Mouse (Mus musculus): ENCODE measurements at regions not wholly inside any gene's neighbourhood (a gene's known extent, or its start where the extent isn't known, plus 50 kb on each side); places are given as distances from the start of the nearest gene placed in this dataset.
"Not testable (repeated sequence)": the region's sequence is repeated elsewhere in the genome, so short reads cannot be mapped to it uniquely, and the experiment has no call there.

GRCm38 (mm10) chr17:84844950-84845349, 54.4 kb upstream of the Lrpprc start:
- no peak for DNase-seq (ENCODE audit: low read depth, low spot score)

GRCm38 (mm10) chr17:84846141-84846540, 55.6 kb upstream of the Lrpprc start:
- DNase-seq (ENCODE audit: low read depth, low spot score), result no peak

- no peak for DNase-seq (ENCODE audit: low read depth, low spot score)
Observed at GRCm38 (mm10) chr17:84848385-84849030, 57.9 kb upstream of the Lrpprc start.

GRCm38 (mm10) chr17:84849031-84849405, 58.4 kb upstream of the Lrpprc start:
- DNase-seq (ENCODE audit: low read depth, low spot score), result no peak

- no peak for DNase-seq (ENCODE audit: low read depth, low spot score)
Observed at GRCm38 (mm10) chr17:84850464-84850863, 59.9 kb upstream of the Lrpprc start.

- no peak for DNase-seq (ENCODE audit: low read depth, low spot score)
Observed at GRCm38 (mm10) chr17:84850893-84851292, 60.3 kb upstream of the Lrpprc start.

- DNase-seq (ENCODE audit: low read depth, low spot score), result peak; percentile 40
Observed at GRCm38 (mm10) chr17:84856971-84857370, 66.4 kb upstream of the Lrpprc start.

- DNase-seq (ENCODE audit: low read depth, low spot score), result no peak
Observed at GRCm38 (mm10) chr17:84858830-84859229, 68.2 kb upstream of the Lrpprc start.

GRCm38 (mm10) chr17:84859916-84860315, 69.3 kb upstream of the Lrpprc start:
- no peak for DNase-seq (ENCODE audit: low read depth, low spot score)

- DNase-seq (ENCODE audit: low read depth, low spot score), result no peak
Observed at GRCm38 (mm10) chr17:84860835-84861234, 70.2 kb upstream of the Lrpprc start.

- DNase-seq (ENCODE audit: low read depth, low spot score), result not testable (repeated sequence)
Observed at GRCm38 (mm10) chr17:84864231-84864630, 73.6 kb upstream of the Lrpprc start.

GRCm38 (mm10) chr17:84865158-84865557, 74.6 kb upstream of the Lrpprc start:
- peak; percentile 80 for DNase-seq (ENCODE audit: low read depth, low spot score)

GRCm38 (mm10) chr17:84865566-84865965, 75.0 kb upstream of the Lrpprc start:
- no peak for DNase-seq (ENCODE audit: low read depth, low spot score)

GRCm38 (mm10) chr17:84869074-84869722, 78.6 kb upstream of the Lrpprc start:
- no peak for DNase-seq (ENCODE audit: low read depth, low spot score)

GRCm38 (mm10) chr17:84873554-84873953, 83.0 kb upstream of the Lrpprc start:
- DNase-seq (ENCODE audit: low read depth, low spot score), result peak; percentile 44

GRCm38 (mm10) chr17:84874494-84874893, 82.0 kb upstream of the Ppm1b start:
- no peak for DNase-seq (ENCODE audit: low read depth, low spot score)

- no peak for DNase-seq (ENCODE audit: low read depth, low spot score)
Observed at GRCm38 (mm10) chr17:84875031-84875430, 81.5 kb upstream of the Ppm1b start.

- DNase-seq (ENCODE audit: low read depth, low spot score), result no peak
Observed at GRCm38 (mm10) chr17:84876037-84876436, 80.5 kb upstream of the Ppm1b start.

- peak; percentile 52 for DNase-seq (ENCODE audit: low read depth, low spot score)
Observed at GRCm38 (mm10) chr17:84877176-84877863, 79.2 kb upstream of the Ppm1b start.

- peak; percentile 82 for DNase-seq (ENCODE audit: low read depth, low spot score)
Observed at GRCm38 (mm10) chr17:84877864-84878224, 78.7 kb upstream of the Ppm1b start.

GRCm38 (mm10) chr17:84878316-84878715, 78.2 kb upstream of the Ppm1b start:
- no peak for DNase-seq (ENCODE audit: low read depth, low spot score)

- DNase-seq (ENCODE audit: low read depth, low spot score), result no peak
Observed at GRCm38 (mm10) chr17:84879146-84879545, 77.4 kb upstream of the Ppm1b start.

GRCm38 (mm10) chr17:84880946-84881345, 75.6 kb upstream of the Ppm1b start:
- DNase-seq (ENCODE audit: low read depth, low spot score), result no peak

Measured in skeletal muscle tissue, adult 2 months (tissue).